In genomic region chr13:56611741-56612140, GRCm38 (mm10) we compare ENCODE assay signal across 9 mouse cellular contexts. TPM values are rescaled to one million over a fixed set of nuclear protein-coding genes. Genes with fewer than 3 reads are reported as not detected.
DNase-seq lines count a peak whose midpoint lies in the region; ATAC-seq lines count a peak whose summit lies in the region.
"Had no signal": no experiment of that assay in that cellular context is flagged by ENCODE, and none has a peak within 500 bp of the region (broad histone marks: within the 10 kb centered on the region; RNA-seq: fewer than 3 reads in every experiment).

No protein-coding gene starts in this region.

- H3K4me2 ChIP-seq in midbrain, embryonic 15.5 days = no peak overlapping the region
- H3K4me2 ChIP-seq in stomach, embryonic 14.5 days (replicated peaks; ENCODE audit: low read depth, low read length) = peak overlapping the region; percentile 82

- H3K4me1 ChIP-seq in midbrain, embryonic 10.5 days = peaks cover 56% of the 10 kb centered on the region
- H3K4me1 ChIP-seq in midbrain, embryonic 15.5 days = peaks cover 15% of the 10 kb centered on the region
- peaks cover 91% of the 10 kb centered on the region for H3K4me1 ChIP-seq in limb, embryonic 10.5 days
- H3K4me1 ChIP-seq in stomach, embryonic 14.5 days (ENCODE audit: control insufficient read depth, insufficient read depth, low read length) = peaks cover 50% of the 10 kb centered on the region

- H3K36me3 ChIP-seq in midbrain, embryonic 10.5 days = no peaks in the 10 kb centered on the region
- H3K36me3 ChIP-seq in midbrain, embryonic 15.5 days (replicated peaks) = no peaks in the 10 kb centered on the region
- H3K36me3 ChIP-seq in limb, embryonic 10.5 days = peaks cover 20% of the 10 kb centered on the region
- H3K36me3 ChIP-seq in stomach, embryonic 14.5 days (ENCODE audit: control insufficient read depth, insufficient read depth, low read length) = peaks cover 13% of the 10 kb centered on the region; the same call in 1 of the 2 replicates

- ATAC-seq in midbrain, embryonic 15.5 days (replicated peaks) = no peak
- no peak for ATAC-seq in stomach, embryonic 14.5 days (ENCODE audit: insufficient number of reproducible peaks, insufficient read depth, low FRiP score, low read depth)
- no peak for ATAC-seq in frontal cortex, adult (ENCODE audit: low TSS enrichment)
- ATAC-seq: CD4-positive, CD25-positive, alpha-beta regulatory T cell, adult 4 months had no signal

- WGBS in midbrain, embryonic 10.5 days = 52% methylated on average over 3 of the region's 3 CpGs
- WGBS in midbrain, embryonic 15.5 days = 57% methylated on average over 3 of the region's 3 CpGs
- WGBS in limb, embryonic 10.5 days = 72% methylated on average over 3 of the region's 3 CpGs
- 44% methylated on average over 3 of the region's 3 CpGs for WGBS in stomach, embryonic 14.5 days

- no peaks in the 10 kb centered on the region for H3K9me3 ChIP-seq in midbrain, embryonic 10.5 days (replicated peaks)
- no peaks in the 10 kb centered on the region for H3K9me3 ChIP-seq in midbrain, embryonic 15.5 days
- H3K9me3 ChIP-seq in limb, embryonic 10.5 days (replicated peaks) = no peaks in the 10 kb centered on the region
- H3K9me3 ChIP-seq in stomach, embryonic 14.5 days (ENCODE audit: control insufficient read depth, low read depth, low read length) = no peaks in the 10 kb centered on the region

- no peak overlapping the region for H3K4me3 ChIP-seq in midbrain, embryonic 10.5 days
- H3K4me3 ChIP-seq in midbrain, embryonic 15.5 days = no peak overlapping the region
- H3K4me3 ChIP-seq in limb, embryonic 10.5 days = no peak overlapping the region
- peak overlapping the region; percentile 57 for H3K4me3 ChIP-seq in stomach, embryonic 14.5 days (ENCODE audit: low read depth, low read length)

- DNase-seq in heart, adult 11 months = peak; percentile 96
- no peak for DNase-seq in heart, adult 9 months (ENCODE audit: low spot score in 2 of 2)
- DNase-seq in midbrain, embryonic 10.5 days (ENCODE audit: low spot score) = no peak
- no peak for DNase-seq in limb, embryonic 10.5 days (ENCODE audit: low spot score)
- DNase-seq in right cerebral cortex, adult 18-20 months = no peak

- H3K27me3 ChIP-seq in midbrain, embryonic 10.5 days (ENCODE audit: low read depth, poor library complexity, severe bottlenecking) = peaks cover 65% of the 10 kb centered on the region
- H3K27me3 ChIP-seq in midbrain, embryonic 15.5 days (replicated peaks) = peaks cover 34% of the 10 kb centered on the region
- H3K27me3 ChIP-seq in limb, embryonic 10.5 days (ENCODE audit: low read depth, poor library complexity, severe bottlenecking) = peaks cover 19% of the 10 kb centered on the region
- H3K27me3 ChIP-seq in stomach, embryonic 14.5 days (ENCODE audit: control insufficient read depth, insufficient read depth, low read length) = no peaks in the 10 kb centered on the region

- no peak overlapping the region for H3K9ac ChIP-seq in midbrain, embryonic 15.5 days
- H3K9ac ChIP-seq in stomach, embryonic 14.5 days (replicated peaks; ENCODE audit: low read depth, low read length) = no peak overlapping the region; the same call in 1 of the 2 replicates

- H3K27ac ChIP-seq in midbrain, embryonic 10.5 days (replicated peaks) = 0 out of 2 replicates have a peak overlapping the region, but pooled peaks have one; percentile 57
- no peak overlapping the region for H3K27ac ChIP-seq in midbrain, embryonic 15.5 days
- H3K27ac ChIP-seq in limb, embryonic 10.5 days = peak overlapping the region; percentile 74
- H3K27ac ChIP-seq in stomach, embryonic 14.5 days (ENCODE audit: low read length) = peak overlapping the region; percentile 29; the same call in 1 of the 2 replicates

RNA-seq across cellular contexts. Expression of gene Tgfbi, which starts 2.4 kb away (rescaled TPM):
- 23.2 and 29.8 TPM in 2 replicates for polyA plus RNA-seq in midbrain, embryonic 10.5 days (2016; fragmentation: Nextera tagmentation; extraction: Ambion mirVana)
- 3.6 and 4.4 TPM in 2 replicates for polyA plus RNA-seq in midbrain, embryonic 15.5 days (2015; fragmentation: Nextera tagmentation; extraction: Ambion mirVana)
- polyA plus RNA-seq in limb, embryonic 10.5 days (2016; fragmentation: Nextera tagmentation; extraction: Ambion mirVana) = 26.3 and 38.9 TPM in 2 replicates
- polyA plus RNA-seq in stomach, embryonic 14.5 days (2014; fragmentation: Nextera tagmentation; extraction: Ambion mirVana) = 123 and 134 TPM in 2 replicates
